Mouse (Mus musculus) hindbrain, embryonic 11.5 days (tissue): ENCODE results near the gene Hexim1. TPM values are rescaled to one million over a fixed set of nuclear protein-coding genes. Genes with fewer than 3 reads are reported as not detected.

ENCODE experiments used
- ATAC-seq: fragments of 200-750 bp; cut with Nextera tagmentation; 2 replicates; pipeline ENCODE4 v1.8.0; 2017; ENCODE audit warnings: mild to moderate bottlenecking, moderate TSS enrichment, moderate library complexity; ENCODE audit not compliant: low FRiP score
- DNase-seq: peaks from one replicate; pipeline ENCODE4 v3.0.0-alpha.2; 2015; ENCODE audit warnings: low spot score
- H3K27ac ChIP-seq: fragments of 300-500 bp; sonication (generic); 2 replicates; pipeline ENCODE4 v1.5.1; 2014; ENCODE audit warnings: mild to moderate bottlenecking, low read depth, low read length
- H3K27me3 ChIP-seq: fragments of 300-500 bp; sonication (generic); 2 replicates; pipeline ENCODE4 v1.6.1; 2014; ENCODE audit warnings: mild to moderate bottlenecking, low read length, moderate library complexity, mixed read lengths; ENCODE audit not compliant: control insufficient read depth, insufficient read depth
- H3K36me3 ChIP-seq: fragments of 300-500 bp; sonication (generic); 2 replicates; pipeline ENCODE4 v1.6.1; 2014; ENCODE audit warnings: mild to moderate bottlenecking, low read length, moderate library complexity, mixed read lengths; ENCODE audit not compliant: control insufficient read depth, insufficient read depth
- H3K4me1 ChIP-seq: fragments of 300-500 bp; sonication (generic); replicated peaks from 2 replicates; pipeline ENCODE4 v1.6.1; 2014; ENCODE audit warnings: low read length, mixed read lengths; ENCODE audit not compliant: control insufficient read depth, insufficient read depth
- H3K4me2 ChIP-seq: fragments of 300-500 bp; sonication (generic); replicated peaks from 2 replicates; pipeline ENCODE4 v1.6.1; 2014; ENCODE audit warnings: mild to moderate bottlenecking, low read depth, low read length
- H3K4me3 ChIP-seq: fragments of 300-500 bp; sonication (generic); 2 replicates; pipeline ENCODE4 v1.5.1; 2014; ENCODE audit warnings: low read depth, low read length
- H3K9ac ChIP-seq: fragments of 300-500 bp; sonication (generic); 2 replicates; pipeline ENCODE4 v1.6.1; 2014; ENCODE audit warnings: low read depth, low read length
- H3K9me3 ChIP-seq: fragments of 300-500 bp; sonication (generic); 2 replicates; pipeline ENCODE4 v1.6.1; 2016; ENCODE audit warnings: low read length; ENCODE audit not compliant: control insufficient read depth
- WGBS: fragments of 180-500 bp; shearing (Covaris S2); extraction: QIAGEN DNeasy Blood & Tissue Kit; methylation state at CpG from one replicate; pipeline ENCODE4 v1.1.7; 2014; 5-methylcytosine and 5-hydroxymethylcytosine counted together
- polyA plus RNA-seq: library from polyadenylated mRNA; unstranded; fragments of >200 nt; fragmentation: Nextera tagmentation; extraction: Ambion mirVana; gene quantifications from 2 replicates; pipeline ENCODE4 v1.2.1, GENCODE M21; 2014

Gene Hexim1
- polyA plus RNA-seq, 1 experiment from 2014 or later = 5.4 TPM

- H3K36me3 ChIP-seq = no peaks in the 10 kb centered on the region
- ATAC-seq = no peak
- H3K9ac ChIP-seq = no peak overlapping the region
- H3K4me2 ChIP-seq = no peak overlapping the region
- H3K27me3 ChIP-seq = no peaks in the 10 kb centered on the region
- no peak overlapping the region for H3K27ac ChIP-seq
- DNase-seq = no peak
- 57% methylated on average over 10 of the region's 10 CpGs for WGBS
- no peaks in the 10 kb centered on the region; the same call in 1 of the 2 replicates for H3K4me1 ChIP-seq
- no peaks in the 10 kb centered on the region for H3K9me3 ChIP-seq
- no peak overlapping the region for H3K4me3 ChIP-seq
Measured at GRCm38 (mm10) chr11:103074121-103074650, 41.8 kb upstream of the Hexim1 start.

DNA sequence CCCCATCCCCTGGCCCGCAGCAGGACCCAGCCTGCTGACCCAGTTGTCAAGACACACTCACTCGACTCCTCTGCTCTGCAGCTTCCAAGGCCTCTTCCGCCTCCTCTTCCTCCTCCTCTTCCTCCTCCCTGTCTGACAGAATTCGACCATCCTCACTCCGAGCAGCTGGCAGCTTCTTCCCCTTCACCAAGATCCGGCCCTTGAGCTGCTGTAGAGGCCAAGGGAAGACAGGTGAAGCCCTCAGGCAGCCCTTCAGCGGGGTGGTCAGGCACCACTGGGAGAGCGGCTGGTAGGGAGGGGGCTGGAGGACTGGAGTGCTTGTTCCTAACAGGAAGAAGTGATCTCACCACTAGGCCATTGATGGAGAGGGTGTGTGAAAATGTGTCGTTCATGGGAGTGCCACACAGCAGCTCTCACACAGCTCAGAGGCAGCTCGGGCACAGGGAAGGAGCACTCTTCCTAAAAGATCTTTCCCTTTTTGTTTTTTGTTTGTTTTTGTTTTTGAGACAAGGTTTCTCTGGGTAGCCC lies 41.2 kb upstream of the Hexim1 start:
- no peak overlapping the region for H3K4me3 ChIP-seq
- DNase-seq (peak; percentile 15), ATAC-seq (no peak)
- H3K4me1 ChIP-seq = no peaks in the 10 kb centered on the region; the same call in 1 of the 2 replicates
- 30% methylated on average over 10 of the region's 10 CpGs for WGBS
- H3K4me2 ChIP-seq = no peak overlapping the region
- H3K9me3 ChIP-seq = no peaks in the 10 kb centered on the region
- H3K27ac ChIP-seq = no peak overlapping the region
- no peaks in the 10 kb centered on the region for H3K36me3 ChIP-seq
- peaks cover 1% of the 10 kb centered on the region for H3K27me3 ChIP-seq
- H3K9ac ChIP-seq = no peak overlapping the region

DNA sequence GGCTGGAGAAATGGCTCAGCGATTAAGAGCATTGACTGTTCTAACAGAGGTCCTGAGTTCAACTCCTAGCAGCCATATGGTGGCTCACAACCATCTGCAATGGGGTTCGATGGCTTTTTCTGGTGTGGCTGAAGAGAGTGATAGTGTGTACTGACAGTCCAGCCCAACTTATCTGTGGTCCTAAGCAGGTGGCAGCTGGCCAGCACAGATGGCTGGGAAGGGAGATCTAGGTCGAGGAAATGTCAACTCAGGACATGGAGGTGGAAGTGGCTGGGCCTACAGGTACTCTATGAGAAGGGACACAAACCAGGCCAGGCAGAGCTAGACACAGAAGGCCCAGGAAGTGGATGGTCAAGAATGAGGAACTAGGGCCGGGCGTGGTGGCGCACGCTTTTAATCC lies 40.0 kb upstream of the Hexim1 start:
- Histone ChIP-seq H3K9ac (no peak overlapping the region), H3K4me3 (no peak overlapping the region), H3K27ac (no peak overlapping the region), H3K4me2 (no peak overlapping the region), H3K27me3 (peaks cover 12% of the 10 kb centered on the region), H3K36me3 (no peaks in the 10 kb centered on the region), H3K4me1 (peaks cover 5% of the 10 kb centered on the region; the same call in 1 of the 2 replicates), H3K9me3 (no peaks in the 10 kb centered on the region)
- ATAC-seq = no peak
- WGBS = 94% methylated on average over 7 of the region's 7 CpGs
- DNase-seq = no peak

- 83% methylated on average over 8 of the region's 8 CpGs for WGBS
- H3K36me3 ChIP-seq = no peaks in the 10 kb centered on the region
- H3K27me3 ChIP-seq = peaks cover 12% of the 10 kb centered on the region
- no peak for ATAC-seq
- H3K9ac ChIP-seq = no peak overlapping the region
- DNase-seq = no peak
- no peak overlapping the region for H3K4me2 ChIP-seq
- H3K4me3 ChIP-seq = no peak overlapping the region
- no peak overlapping the region for H3K27ac ChIP-seq
- H3K4me1 ChIP-seq = peaks cover 5% of the 10 kb centered on the region; the same call in 1 of the 2 replicates
- H3K9me3 ChIP-seq = no peaks in the 10 kb centered on the region
Measured at GRCm38 (mm10) chr11:103076581-103076980, 39.5 kb upstream of the Hexim1 start.

GRCm38 (mm10) chr11:103078131-103078530 lies 37.9 kb upstream of the Hexim1 start:
- Histone ChIP-seq H3K27ac (no peak overlapping the region), H3K9me3 (no peaks in the 10 kb centered on the region), H3K9ac (no peak overlapping the region), H3K36me3 (no peaks in the 10 kb centered on the region), H3K4me2 (no peak overlapping the region), H3K27me3 (peaks cover 12% of the 10 kb centered on the region), H3K4me3 (no peak overlapping the region), H3K4me1 (peaks cover 5% of the 10 kb centered on the region; the same call in 1 of the 2 replicates)
- WGBS = 84% methylated on average over 11 of the region's 11 CpGs
- DNase-seq = no peak
- no peak for ATAC-seq

- H3K27ac ChIP-seq = no peak overlapping the region
- 1% methylated on average over 42 of the region's 43 CpGs for WGBS
- peaks cover 5% of the 10 kb centered on the region; the same call in 1 of the 2 replicates for H3K4me1 ChIP-seq
- peak overlapping the region; percentile 27 for H3K4me3 ChIP-seq
- DNase-seq = peak; percentile 54
- no peaks in the 10 kb centered on the region for H3K36me3 ChIP-seq
- H3K4me2 ChIP-seq = peak overlapping the region; percentile 51
- peak; percentile 40 for ATAC-seq
- H3K9me3 ChIP-seq = no peaks in the 10 kb centered on the region
- H3K9ac ChIP-seq = peak overlapping the region; percentile 37
- peaks cover 12% of the 10 kb centered on the region for H3K27me3 ChIP-seq
Measured at GRCm38 (mm10) chr11:103080323-103081091, 35.5 kb upstream of the Hexim1 start.

DNA sequence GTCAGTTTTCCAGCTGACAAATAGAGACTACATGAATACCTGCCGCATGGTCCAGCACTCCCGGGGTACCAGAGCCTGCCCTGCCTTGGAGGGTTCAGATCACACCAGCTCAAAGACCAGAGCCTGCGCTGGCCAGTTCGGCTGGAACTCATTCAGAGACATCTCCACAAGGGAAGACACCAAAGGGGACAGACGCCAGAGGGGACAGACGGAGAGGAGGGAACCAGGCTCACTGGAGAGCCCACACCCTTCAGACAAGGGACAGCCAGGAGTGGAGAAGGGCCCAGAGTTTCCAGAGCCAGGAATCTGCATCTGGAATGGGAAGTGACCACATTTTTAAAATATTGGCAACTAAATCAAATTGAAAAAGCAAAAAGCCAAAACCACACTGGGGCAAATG lies 34.4 kb upstream of the Hexim1 start:
- no peak for DNase-seq
- Histone ChIP-seq H3K9ac (no peak overlapping the region), H3K4me3 (no peak overlapping the region), H3K4me2 (no peak overlapping the region; the same call in 1 of the 2 replicates), H3K27ac (no peak overlapping the region), H3K4me1 (peaks cover 5% of the 10 kb centered on the region; the same call in 1 of the 2 replicates), H3K36me3 (no peaks in the 10 kb centered on the region), H3K9me3 (no peaks in the 10 kb centered on the region), H3K27me3 (peaks cover 12% of the 10 kb centered on the region)
- no peak for ATAC-seq
- 42% methylated on average over 6 of the region's 6 CpGs for WGBS

- Histone ChIP-seq H3K4me3 (no peak overlapping the region), H3K4me1 (no peaks in the 10 kb centered on the region), H3K36me3 (no peaks in the 10 kb centered on the region), H3K27me3 (no peaks in the 10 kb centered on the region), H3K9ac (no peak overlapping the region), H3K4me2 (no peak overlapping the region), H3K27ac (no peak overlapping the region), H3K9me3 (no peaks in the 10 kb centered on the region)
- WGBS = 97% methylated on average over 7 of the region's 7 CpGs
- ATAC-seq (no peak), DNase-seq (no peak)
Measured at GRCm38 (mm10) chr11:103093306-103093705, 22.7 kb upstream of the Hexim1 start.
